Mouse (Mus musculus): Measurements from ENCODE around the gene Fxr1.

GRCm38 (mm10) chr3:34033720-34034364, 14.1 kb downstream of the Fxr1 start:
- TF ChIP-seq CTCF (IDR thresholded peaks at IDR 0.05; ENCODE audit: low read depth, low read length) (no peak), POLR2A (IDR thresholded peaks at IDR 0.05; ENCODE audit: insufficient read depth, low read length) (no peak), EP300 (IDR thresholded peaks at IDR 0.05; ENCODE audit: insufficient read depth, low read depth, low read length) (no peak)
